Mouse (Mus musculus) left cerebral cortex, postnatal 4 days (tissue): ENCODE measurements around the gene Card11. TPM values are rescaled to one million over a fixed set of nuclear protein-coding genes. Genes with fewer than 3 reads are reported as not detected.

Source experiments
- microRNA-seq: library from miRNA; unstranded; fragments of <30 nt; microRNA quantifications from one replicate; pipeline ENCODE4 v1.2.0, GENCODE M21; 2022
- total RNA-seq, 2 experiments: library from RNA; stranded (reverse); gene quantifications; 2 replicates each; pipeline ENCODE4 v1.2.3; 2021

The Card11 gene
- total RNA-seq, 2 experiments from 2014 or later: 0.38 to 0.42 TPM

Small RNAs within 50 kb of the gene (microRNA-seq; reads per million reads assigned to microRNA genes)
- not detected for gene Gm44385

Other genes starting within 250 kb of the Card11 start
- gene Gna12, start 170.2 kb downstream of the Card11 start, total RNA-seq: 10 to 100 TPM; 77.3 to 82.0 TPM
- 10 to 100 TPM; 18.2 to 19.4 TPM for gene Sdk1, start 240.9 kb upstream of the Card11 start, total RNA-seq